Mouse (Mus musculus) stomach, embryonic 14.5 days (tissue): Measurements from ENCODE around the gene Vkorc1l1. TPM values are rescaled to one million over a fixed set of nuclear protein-coding genes. Genes with fewer than 3 reads are reported as not detected.

Source experiments
- ATAC-seq: fragments of 200-750 bp; cut with Nextera tagmentation; 2 replicates; pipeline ENCODE4 v1.8.0; 2017; ENCODE audit warnings: low read depth, moderate TSS enrichment; ENCODE audit not compliant: insufficient number of reproducible peaks, insufficient read depth, low FRiP score
- H3K27ac ChIP-seq: fragments of 300-500 bp; sonication (generic); 2 replicates; pipeline ENCODE4 v1.5.1; 2014; ENCODE audit warnings: mild to moderate bottlenecking, low read length, moderate library complexity, mixed read lengths
- H3K27me3 ChIP-seq: fragments of 300-500 bp; sonication (generic); 2 replicates; pipeline ENCODE4 v1.6.1; 2014; ENCODE audit warnings: low read length, control low read depth, mixed read lengths; ENCODE audit not compliant: control insufficient read depth, insufficient read depth
- H3K36me3 ChIP-seq: fragments of 300-500 bp; sonication (generic); 2 replicates; pipeline ENCODE4 v1.6.1; 2014; ENCODE audit warnings: mild to moderate bottlenecking, control low read depth, low read length, moderate library complexity, mixed read lengths; ENCODE audit not compliant: control insufficient read depth, insufficient read depth
- H3K4me1 ChIP-seq: fragments of 300-500 bp; sonication (generic); 2 replicates; pipeline ENCODE4 v1.6.1; 2014; ENCODE audit warnings: low read length, control low read depth, mixed read lengths; ENCODE audit not compliant: control insufficient read depth, insufficient read depth
- H3K4me2 ChIP-seq: fragments of 300-500 bp; sonication (generic); replicated peaks from 2 replicates; pipeline ENCODE4 v1.6.1; 2014; ENCODE audit warnings: low read depth, low read length, control low read depth
- H3K4me3 ChIP-seq: fragments of 300-500 bp; sonication (generic); 2 replicates; pipeline ENCODE4 v1.5.1; 2014; ENCODE audit warnings: low read depth, low read length, control low read depth
- H3K9ac ChIP-seq: fragments of 300-500 bp; sonication (generic); replicated peaks from 2 replicates; pipeline ENCODE4 v1.6.1; 2014; ENCODE audit warnings: low read depth, mild to moderate bottlenecking, control low read depth, low read length, moderate library complexity, mixed read lengths
- H3K9me3 ChIP-seq: fragments of 300-500 bp; sonication (generic); 2 replicates; pipeline ENCODE4 v1.6.1; 2016; ENCODE audit warnings: low read depth, low read length, control low read depth; ENCODE audit not compliant: control insufficient read depth
- WGBS: fragments of 180-500 bp; shearing (Covaris S2); extraction: QIAGEN DNeasy Blood & Tissue Kit; methylation state at CpG from one replicate; pipeline ENCODE4 v1.1.7; 2014; 5-methylcytosine and 5-hydroxymethylcytosine counted together
- polyA plus RNA-seq: library from polyadenylated mRNA; unstranded; fragments of >200 nt; fragmentation: Nextera tagmentation; extraction: Ambion mirVana; gene quantifications from 2 replicates; pipeline ENCODE4 v1.2.1, GENCODE M21; 2014

The Vkorc1l1 gene
- polyA plus RNA-seq, 1 experiment from 2014 or later, result 16.2 TPM

DNA sequence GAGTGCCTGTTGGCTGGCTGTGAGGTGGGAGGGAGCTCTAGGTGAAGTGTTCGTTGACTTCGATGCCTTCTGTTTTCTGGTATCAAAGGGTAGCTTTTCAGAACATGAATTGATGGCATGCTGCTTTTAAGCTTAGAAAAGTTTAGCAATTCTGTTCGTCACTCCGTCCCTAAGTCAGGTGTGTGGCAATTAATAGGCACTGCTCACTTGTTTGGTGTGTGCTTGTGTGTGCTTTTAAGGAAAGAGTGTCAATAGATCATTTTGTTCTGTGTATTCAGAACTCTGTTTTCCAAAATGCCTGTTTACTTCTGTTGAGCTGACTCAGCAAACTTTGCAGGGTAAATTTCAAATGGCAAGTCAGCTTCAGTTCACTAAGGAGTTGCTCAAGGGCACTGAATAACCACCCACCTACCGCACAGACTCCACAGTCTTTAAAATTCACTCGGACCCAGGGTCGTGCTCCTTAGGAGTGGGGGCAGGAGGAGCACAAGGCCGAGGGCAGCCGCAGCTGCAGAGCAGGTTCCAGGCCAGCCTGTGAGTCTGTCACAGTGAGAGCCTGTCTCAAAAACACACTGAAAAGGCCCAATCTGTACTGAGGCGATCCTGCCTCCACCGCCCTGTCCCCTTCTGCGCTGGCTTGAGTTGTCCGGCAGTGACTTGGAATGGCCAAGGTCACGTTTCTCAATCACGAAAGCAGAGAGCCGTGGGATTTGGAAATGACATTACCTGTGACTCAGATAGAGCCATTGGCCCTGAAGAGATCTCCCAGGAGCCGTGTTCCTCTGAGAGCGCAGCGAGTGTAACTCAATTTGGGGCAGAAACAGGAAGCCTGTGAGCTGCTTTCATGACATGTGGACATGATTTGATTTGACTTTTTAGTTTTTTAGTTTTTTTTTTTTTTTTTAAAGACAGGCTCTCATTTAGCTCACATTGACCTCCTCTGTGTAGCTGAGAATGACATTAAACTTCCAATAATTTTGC, 89.9 kb downstream of the Vkorc1l1 start:
- 92% methylated on average over 19 of the region's 19 CpGs for WGBS
- H3K4me3 ChIP-seq, result no peak overlapping the region
- H3K27me3 ChIP-seq, result no peaks in the 10 kb centered on the region
- peaks cover 3% of the 10 kb centered on the region; the same call in 1 of the 2 replicates for H3K36me3 ChIP-seq
- H3K27ac ChIP-seq, result no peak overlapping the region
- no peak overlapping the region for H3K9ac ChIP-seq
- H3K4me2 ChIP-seq, result no peak overlapping the region
- 0 out of 2 replicates have a peak, but pooled peaks cover 2% of the 10 kb centered on the region for H3K4me1 ChIP-seq
- no peak for ATAC-seq
- no peaks in the 10 kb centered on the region for H3K9me3 ChIP-seq

DNA sequence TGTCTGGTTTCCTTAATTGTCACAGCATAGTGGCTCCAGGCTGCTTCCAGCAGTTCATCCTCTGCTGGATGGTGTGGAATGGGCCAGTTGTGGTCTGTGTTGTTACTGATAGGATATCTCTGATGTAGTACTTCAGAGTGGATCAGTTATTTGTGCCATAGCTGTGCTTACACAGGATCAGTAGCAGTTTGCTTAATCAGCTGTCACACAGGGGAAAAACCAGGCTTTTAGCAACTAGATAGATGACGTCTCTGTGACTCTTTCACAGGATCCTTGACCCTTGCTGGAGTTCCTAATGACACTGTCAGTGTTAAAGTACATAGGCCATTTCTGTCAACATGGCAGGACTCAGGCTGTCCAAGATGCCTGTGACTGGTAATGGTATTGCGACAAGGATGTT, 92.1 kb downstream of the Vkorc1l1 start:
- Histone ChIP-seq H3K9ac (no peak overlapping the region), H3K4me2 (no peak overlapping the region), H3K36me3 (peaks cover 3% of the 10 kb centered on the region; the same call in 1 of the 2 replicates), H3K27me3 (no peaks in the 10 kb centered on the region), H3K4me1 (0 out of 2 replicates have a peak, but pooled peaks cover 2% of the 10 kb centered on the region), H3K27ac (no peak overlapping the region), H3K4me3 (no peak overlapping the region), H3K9me3 (no peaks in the 10 kb centered on the region)
- ATAC-seq, result no peak
- WGBS, result 69% methylated on average over 2 of the region's 2 CpGs

Other genes starting within 250 kb of the Vkorc1l1 start
- gene Sept14, start 233.5 kb upstream of the Vkorc1l1 start, polyA plus RNA-seq, result not detected in 2 replicates
- gene Mrps17, start 226.5 kb upstream of the Vkorc1l1 start, polyA plus RNA-seq, result 194 and 206 TPM in 2 replicates
- gene Nipsnap2, start 216.9 kb upstream of the Vkorc1l1 start, polyA plus RNA-seq, result 98.4 and 103 TPM in 2 replicates
- gene Psph, start 154.5 kb upstream of the Vkorc1l1 start, polyA plus RNA-seq, result 36.4 and 37.0 TPM in 2 replicates
- 45.3 and 51.4 TPM in 2 replicates for gene Sumf2, start 95.0 kb upstream of the Vkorc1l1 start, polyA plus RNA-seq
- 795 and 869 TPM in 2 replicates for gene Chchd2, start 54.5 kb upstream of the Vkorc1l1 start, polyA plus RNA-seq
- gene Zbed5, start 46.2 kb upstream of the Vkorc1l1 start, polyA plus RNA-seq, result 5.7 and 6.1 TPM in 2 replicates
- not detected in 2 replicates for gene Phkg1, start 43.4 kb upstream of the Vkorc1l1 start, polyA plus RNA-seq
- gene Nupr1l, start 33.4 kb upstream of the Vkorc1l1 start, polyA plus RNA-seq, result 2.2 and 3.1 TPM in 2 replicates
- 71.4 and 74.7 TPM in 2 replicates for gene Gusb, start 61.1 kb downstream of the Vkorc1l1 start, polyA plus RNA-seq
- 35.1 TPM in 2 replicates for gene Asl, start 87.3 kb downstream of the Vkorc1l1 start, polyA plus RNA-seq
- 20.0 and 24.2 TPM in 2 replicates for gene Crcp, start 87.3 kb downstream of the Vkorc1l1 start, polyA plus RNA-seq
- gene Tpst1, start 131.4 kb downstream of the Vkorc1l1 start, polyA plus RNA-seq, result 82.7 and 87.3 TPM in 2 replicates
- 5.0 and 5.1 TPM in 2 replicates for gene Kctd7, start 202.9 kb downstream of the Vkorc1l1 start, polyA plus RNA-seq
- 25.7 and 27.9 TPM in 2 replicates for gene Rabgef1, start 229.8 kb downstream of the Vkorc1l1 start, polyA plus RNA-seq